Mouse (Mus musculus) pancreas, adult 10 weeks (tissue): ENCODE results near the gene Fzd7. TPM values are rescaled to one million over a fixed set of nuclear protein-coding genes. Genes with fewer than 3 reads are reported as not detected.

Experiments
- polyA plus RNA-seq: library from polyadenylated mRNA; stranded (reverse); fragments of 350-450 nt; fragmentation: Illumina TruSeq; extraction: RNeasy Lipid Tissue Mini Kit (QIAGEN cat#74804); gene quantifications from one replicate; pipeline ENCODE4 v1.2.3, GENCODE M21; 2015; ENCODE audit warnings: low read depth, low replicate concordance; ENCODE audit not compliant: insufficient read depth

The Fzd7 gene
- polyA plus RNA-seq, result 1.5 TPM

GRCm38 (mm10) chr1:59482331-59482695 is at the start of gene Fzd7:
Gene Fzd7, plus strand, starts transcription at chr1:59482424.

GRCm38 (mm10) chr1:59516026-59516917 is 34.0 kb downstream of the Fzd7 start, which contains the start of gene Gm973:
Gene Gm973, plus strand, starts transcription at chr1:59516264.

Other genes starting within 250 kb of the Fzd7 start
- 2.9 TPM for gene Als2, start 245.2 kb upstream of the Fzd7 start, polyA plus RNA-seq
- gene Cdk15, start 225.5 kb upstream of the Fzd7 start, polyA plus RNA-seq, result not detected
- gene Gm973, start 33.8 kb downstream of the Fzd7 start, polyA plus RNA-seq, result not detected
- gene Sumo1, start 188.4 kb downstream of the Fzd7 start, polyA plus RNA-seq, result 26.0 TPM
- gene Nop58, start 202.5 kb downstream of the Fzd7 start, polyA plus RNA-seq, result 22.2 TPM